Mouse (Mus musculus): ENCODE data around the gene Vti1a.

DNA sequence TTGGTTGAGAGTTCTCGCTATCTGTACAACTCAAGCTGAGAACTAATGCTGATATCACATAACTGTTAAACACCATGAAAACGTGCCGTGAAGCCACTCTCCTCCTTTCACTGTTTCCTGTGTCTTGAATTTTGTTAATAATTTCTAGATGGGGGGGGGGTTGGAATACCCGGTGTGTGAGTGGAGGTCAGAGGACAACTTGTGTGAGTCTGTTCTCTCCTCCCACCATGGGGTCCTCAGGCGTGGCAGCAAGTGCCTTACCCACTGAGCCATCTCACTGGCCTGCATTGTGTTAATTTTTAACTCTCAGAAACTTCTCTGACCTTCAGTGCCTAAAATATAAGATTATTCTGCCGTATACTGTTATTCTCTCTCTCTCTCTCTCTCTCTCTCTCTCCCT is 168.5 kb downstream of the Vti1a start:
- no peak for TF ChIP-seq CTCF (IDR thresholded peaks at IDR 0.05; ENCODE audit: low read depth, low read length)
- no peak for TF ChIP-seq POLR2A (IDR thresholded peaks at IDR 0.05; ENCODE audit: insufficient read depth, low read length)
- TF ChIP-seq EP300 (IDR thresholded peaks at IDR 0.05; ENCODE audit: insufficient read depth, low read depth, low read length), result no peak
